Mouse (Mus musculus): ENCODE results near the gene Vil1. TPM values are rescaled to one million over a fixed set of nuclear protein-coding genes. Genes with fewer than 3 reads are reported as not detected.

Gene Vil1
- polyA plus RNA-seq, 1 experiment from 2014 or later: 0.23 TPM

DNA sequence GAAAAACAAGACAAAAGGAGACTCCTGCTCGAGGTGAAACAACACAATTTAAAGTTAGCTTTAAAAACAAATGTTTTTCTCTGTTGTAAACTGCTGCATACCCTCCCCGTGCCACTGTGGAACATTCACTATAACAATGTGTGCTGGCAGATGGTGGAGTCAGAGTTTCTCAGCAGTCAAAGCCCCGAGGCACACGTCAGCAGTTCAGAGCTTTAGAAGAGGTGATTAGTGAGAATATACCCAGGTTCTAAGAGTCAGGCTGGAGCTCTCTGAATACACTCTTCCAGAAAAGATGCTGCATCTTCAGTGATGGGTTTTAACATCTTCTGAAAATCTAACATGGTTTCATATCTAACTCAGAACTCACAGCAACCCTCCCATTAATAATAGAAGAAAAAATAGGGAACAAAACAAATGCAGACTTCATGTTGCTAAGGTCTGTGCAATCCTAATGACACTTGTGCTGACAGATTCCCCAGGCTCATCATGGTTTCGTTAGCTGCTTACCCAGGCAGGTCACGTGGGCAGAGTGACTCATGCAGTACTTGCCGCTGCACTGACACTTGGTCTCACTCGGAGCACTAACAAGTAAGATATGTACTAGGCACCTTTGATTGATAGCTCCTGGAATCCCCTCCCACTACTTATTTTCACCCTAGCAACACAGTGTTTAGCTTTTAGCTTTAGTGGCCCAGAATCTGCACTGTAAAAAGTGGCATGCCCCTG is 28.7 kb downstream of the Vil1 start:
- 59% methylated on average over 8 of the region's 8 CpGs for WGBS (ENCODE audit: insufficient replicate concordance)
- no peaks in the 10 kb centered on the region for H3K9me3 ChIP-seq (replicated peaks; ENCODE audit: control insufficient read depth, low read length)
- peak; percentile 61 for ATAC-seq (replicated peaks; ENCODE audit: insufficient number of reproducible peaks, low FRiP score, low TSS enrichment)

DNA sequence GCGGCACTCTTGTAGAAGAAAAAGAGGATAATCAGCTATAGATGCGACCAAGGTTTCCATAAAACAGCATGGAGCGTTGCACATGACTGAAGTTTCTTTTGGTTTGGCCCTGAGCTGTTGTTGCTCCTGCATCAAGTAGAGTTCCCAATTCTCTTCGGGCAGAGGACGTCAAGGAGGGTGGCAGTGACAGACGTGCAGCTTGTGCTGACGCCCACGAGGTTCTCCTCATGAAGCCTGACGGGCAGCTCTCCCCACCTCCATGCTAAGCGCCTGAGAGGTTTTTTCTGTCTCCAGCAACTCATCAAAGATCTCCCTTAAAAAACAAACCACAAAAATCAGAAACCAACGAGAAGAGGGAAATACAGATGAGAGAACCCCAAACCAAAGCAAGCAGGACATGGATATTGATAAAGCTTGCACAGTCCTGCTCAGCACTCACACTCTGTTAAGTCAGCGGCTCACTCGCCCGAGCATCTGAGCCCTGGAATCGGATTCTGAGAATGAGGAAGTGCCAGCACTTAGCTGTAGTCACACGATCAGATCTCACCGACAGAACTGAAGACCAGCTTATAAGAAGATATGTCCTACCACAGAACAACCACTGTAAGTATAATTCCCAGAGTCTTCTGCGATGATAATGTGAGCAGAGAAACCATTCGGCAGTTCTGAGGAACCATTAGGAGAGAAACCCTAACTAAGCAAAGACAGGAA is 30.1 kb downstream of the Vil1 start:
- Histone ChIP-seq H3K27ac (ENCODE audit: low read depth, low read length) (no peak overlapping the region), H3K9me3 (replicated peaks; ENCODE audit: control insufficient read depth, low read length) (no peaks in the 10 kb centered on the region), H3K9ac (ENCODE audit: low read depth, low read length) (no peak overlapping the region), H3K4me3 (ENCODE audit: low read depth, low read length) (no peak overlapping the region), H3K36me3 (ENCODE audit: control insufficient read depth, insufficient read depth, low read length) (peaks cover 19% of the 10 kb centered on the region), H3K4me1 (ENCODE audit: control insufficient read depth, insufficient read depth, low read length) (peaks cover 4% of the 10 kb centered on the region), H3K4me2 (no peak overlapping the region), H3K27me3 (ENCODE audit: control insufficient read depth, insufficient read depth, low read length) (no peaks in the 10 kb centered on the region)
- no peak for ATAC-seq (replicated peaks; ENCODE audit: insufficient number of reproducible peaks, low FRiP score, low TSS enrichment)
- 86% methylated on average over 19 of the region's 19 CpGs for WGBS (ENCODE audit: insufficient replicate concordance)

More for the DNA sequence above, 28.7 kb downstream of the Vil1 start:
- Histone ChIP-seq H3K27me3 (ENCODE audit: control insufficient read depth, insufficient read depth, low read length) (no peaks in the 10 kb centered on the region), H3K4me3 (ENCODE audit: low read depth, low read length) (no peak overlapping the region), H3K36me3 (ENCODE audit: control insufficient read depth, insufficient read depth, low read length) (peaks cover 17% of the 10 kb centered on the region), H3K4me1 (ENCODE audit: control insufficient read depth, insufficient read depth, low read length) (peaks cover 4% of the 10 kb centered on the region), H3K9ac (ENCODE audit: low read depth, low read length) (no peak overlapping the region), H3K4me2 (no peak overlapping the region; the same call in 1 of the 2 replicates), H3K27ac (ENCODE audit: low read depth, low read length) (peak overlapping the region; percentile 65)

DNA sequence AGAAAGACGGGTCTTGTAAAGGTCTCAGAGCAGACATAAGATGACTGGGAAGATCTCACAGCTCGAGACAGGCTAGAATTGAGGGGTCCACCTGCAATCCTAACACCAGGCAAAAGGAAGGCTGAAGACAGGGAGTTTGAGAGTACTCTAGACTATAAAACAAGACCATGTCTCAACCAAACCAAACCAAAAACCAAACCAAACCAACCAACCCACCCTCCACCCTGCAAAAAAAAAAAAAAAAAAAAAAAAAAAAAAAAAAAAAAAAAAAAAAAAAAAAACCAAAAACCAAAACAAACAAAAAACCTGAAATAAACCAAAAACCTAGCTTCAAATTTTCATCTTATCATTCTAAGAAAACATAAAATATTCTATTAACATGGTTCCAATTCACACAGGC is 35.4 kb downstream of the Vil1 start:
- Histone ChIP-seq H3K36me3 (ENCODE audit: control insufficient read depth, insufficient read depth, low read length) (peaks cover 11% of the 10 kb centered on the region), H3K9me3 (replicated peaks; ENCODE audit: control insufficient read depth, low read length) (no peaks in the 10 kb centered on the region), H3K4me2 (no peak overlapping the region), H3K9ac (ENCODE audit: low read depth, low read length) (no peak overlapping the region), H3K4me1 (ENCODE audit: control insufficient read depth, insufficient read depth, low read length) (no peaks in the 10 kb centered on the region), H3K27ac (ENCODE audit: low read depth, low read length) (no peak overlapping the region), H3K27me3 (ENCODE audit: control insufficient read depth, insufficient read depth, low read length) (no peaks in the 10 kb centered on the region), H3K4me3 (ENCODE audit: low read depth, low read length) (no peak overlapping the region)
- 93% methylated on average over 2 of the region's 2 CpGs for WGBS (ENCODE audit: insufficient replicate concordance)
- ATAC-seq (replicated peaks; ENCODE audit: insufficient number of reproducible peaks, low FRiP score, low TSS enrichment): no peak

DNA sequence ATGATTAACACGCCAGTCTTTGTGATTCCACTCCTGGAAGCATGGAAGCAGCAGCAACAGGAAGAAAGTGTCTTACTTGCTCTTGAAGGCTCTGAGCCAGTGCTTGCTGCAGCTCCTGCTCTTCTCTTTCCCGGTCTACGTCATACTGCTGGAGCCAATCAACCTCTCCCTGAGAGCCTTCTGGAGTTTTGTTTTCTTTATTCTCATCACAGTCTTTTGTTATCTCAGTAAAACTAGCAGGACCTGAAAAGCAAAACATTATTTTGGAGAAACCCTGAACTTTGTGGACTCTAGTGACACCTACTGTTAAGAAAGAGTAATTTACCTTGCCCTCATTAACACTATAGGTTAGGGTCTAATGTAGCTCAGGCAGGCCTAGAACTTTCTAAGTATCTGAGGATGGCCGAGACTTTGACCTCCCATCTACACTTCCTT is 43.5 kb downstream of the Vil1 start:
- no peaks in the 10 kb centered on the region for H3K4me1 ChIP-seq (ENCODE audit: control insufficient read depth, insufficient read depth, low read length)
- 45% methylated on average over 4 of the region's 4 CpGs for WGBS (ENCODE audit: insufficient replicate concordance)
- peaks cover 20% of the 10 kb centered on the region for H3K36me3 ChIP-seq (ENCODE audit: control insufficient read depth, insufficient read depth, low read length)
- ATAC-seq (replicated peaks; ENCODE audit: insufficient number of reproducible peaks, low FRiP score, low TSS enrichment): no peak
- H3K27me3 ChIP-seq (ENCODE audit: control insufficient read depth, insufficient read depth, low read length): no peaks in the 10 kb centered on the region
- no peaks in the 10 kb centered on the region for H3K9me3 ChIP-seq (replicated peaks; ENCODE audit: control insufficient read depth, low read length)
- H3K27ac ChIP-seq (ENCODE audit: low read depth, low read length): no peak overlapping the region
- H3K4me2 ChIP-seq: no peak overlapping the region
- H3K4me3 ChIP-seq (ENCODE audit: low read depth, low read length): no peak overlapping the region
- no peak overlapping the region for H3K9ac ChIP-seq (ENCODE audit: low read depth, low read length)

DNA sequence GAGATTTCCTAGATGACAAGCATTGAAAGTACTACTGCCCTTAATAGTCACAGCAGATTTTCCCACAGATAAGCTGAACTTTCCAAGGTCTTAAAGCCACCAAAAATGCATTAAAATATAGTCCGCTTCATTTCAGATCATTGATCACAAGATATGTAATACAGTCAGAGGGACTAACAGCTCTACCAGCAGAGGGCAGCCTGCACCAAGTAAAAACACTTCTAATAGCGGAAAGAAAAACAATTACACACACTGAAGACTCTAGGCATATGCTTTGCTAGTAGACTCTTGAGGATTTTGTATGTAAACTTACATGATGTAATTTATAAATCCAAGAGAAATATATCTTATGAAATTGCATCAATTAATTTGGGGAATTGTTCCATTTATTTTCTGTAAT is 51.1 kb downstream of the Vil1 start:
- Histone ChIP-seq H3K9ac (ENCODE audit: low read depth, low read length) (no peak overlapping the region), H3K27me3 (ENCODE audit: control insufficient read depth, insufficient read depth, low read length) (no peaks in the 10 kb centered on the region), H3K4me1 (ENCODE audit: control insufficient read depth, insufficient read depth, low read length) (no peaks in the 10 kb centered on the region), H3K9me3 (replicated peaks; ENCODE audit: control insufficient read depth, low read length) (no peaks in the 10 kb centered on the region), H3K4me3 (ENCODE audit: low read depth, low read length) (no peak overlapping the region), H3K4me2 (no peak overlapping the region), H3K36me3 (ENCODE audit: control insufficient read depth, insufficient read depth, low read length) (peaks cover 10% of the 10 kb centered on the region), H3K27ac (ENCODE audit: low read depth, low read length) (no peak overlapping the region)
- 76% methylated on average over 2 of the region's 2 CpGs for WGBS (ENCODE audit: insufficient replicate concordance)
- no peak for ATAC-seq (replicated peaks; ENCODE audit: insufficient number of reproducible peaks, low FRiP score, low TSS enrichment)

MicroRNA genes within 50 kb of the gene (microRNA counts, 519-probe panel; counts per million panel counts)
- 5,026 counts per million, percentile 50 among the panel's probes with 10 or more counts for microRNA mmu-miR-26b

Small RNAs within 50 kb of the gene (microRNA-seq; reads per million reads assigned to microRNA genes)
- gene Mir26b (ENCODE audit: borderline number of aligned reads): 31,447 reads per million, percentile 99 among the genes with 10 or more reads in this experiment

Other genes with a start within 250 kb of the Vil1 start
- not detected in 2 replicates for gene Cxcr1, start 214.7 kb upstream of the Vil1 start, polyA plus RNA-seq (2014; fragmentation: Nextera tagmentation; extraction: Ambion mirVana)
- gene Arpc2, start 173.3 kb upstream of the Vil1 start, polyA plus RNA-seq (2014; fragmentation: Nextera tagmentation; extraction: Ambion mirVana): 387 and 411 TPM in 2 replicates
- gene Gpbar1, start 130.8 kb upstream of the Vil1 start, polyA plus RNA-seq (2014; fragmentation: Nextera tagmentation; extraction: Ambion mirVana): 0.83 and 1.0 TPM in 2 replicates
- 173 and 193 TPM in 2 replicates for gene Aamp, start 124.6 kb upstream of the Vil1 start, polyA plus RNA-seq (2014; fragmentation: Nextera tagmentation; extraction: Ambion mirVana)
- 225 and 231 TPM in 2 replicates for gene Pnkd, start 124.4 kb upstream of the Vil1 start, polyA plus RNA-seq (2014; fragmentation: Nextera tagmentation; extraction: Ambion mirVana)
- 29.2 and 37.1 TPM in 2 replicates for gene Tmbim1, start 103.8 kb upstream of the Vil1 start, polyA plus RNA-seq (2014; fragmentation: Nextera tagmentation; extraction: Ambion mirVana)
- 0.17 and 0.59 TPM in 2 replicates for gene Catip, start 47.3 kb upstream of the Vil1 start, polyA plus RNA-seq (2014; fragmentation: Nextera tagmentation; extraction: Ambion mirVana)
- gene Slc11a1, start 34.2 kb upstream of the Vil1 start, polyA plus RNA-seq (2014; fragmentation: Nextera tagmentation; extraction: Ambion mirVana): 1.1 TPM in 2 replicates
- 59.6 and 63.8 TPM in 2 replicates for gene Ctdsp1, start 17.9 kb upstream of the Vil1 start, polyA plus RNA-seq (2014; fragmentation: Nextera tagmentation; extraction: Ambion mirVana)
- 41.4 and 48.7 TPM in 2 replicates for gene Cnot9, start 96.7 kb downstream of the Vil1 start, polyA plus RNA-seq (2014; fragmentation: Nextera tagmentation; extraction: Ambion mirVana)
- 0.17 and 0.46 TPM in 2 replicates for gene Plcd4, start 133.5 kb downstream of the Vil1 start, polyA plus RNA-seq (2014; fragmentation: Nextera tagmentation; extraction: Ambion mirVana)
- 24.1 and 27.5 TPM in 2 replicates for gene Usp37, start 134.9 kb downstream of the Vil1 start, polyA plus RNA-seq (2014; fragmentation: Nextera tagmentation; extraction: Ambion mirVana)
- gene Zfp142, start 178.9 kb downstream of the Vil1 start, polyA plus RNA-seq (2014; fragmentation: Nextera tagmentation; extraction: Ambion mirVana): 5.7 and 6.6 TPM in 2 replicates
- 22.0 and 26.7 TPM in 2 replicates for gene Bcs1l, start 178.9 kb downstream of the Vil1 start, polyA plus RNA-seq (2014; fragmentation: Nextera tagmentation; extraction: Ambion mirVana)
- gene Rnf25, start 192.0 kb downstream of the Vil1 start, polyA plus RNA-seq (2014; fragmentation: Nextera tagmentation; extraction: Ambion mirVana): 6.0 and 6.1 TPM in 2 replicates
- 4.3 and 4.6 TPM in 2 replicates for gene Stk36, start 192.1 kb downstream of the Vil1 start, polyA plus RNA-seq (2014; fragmentation: Nextera tagmentation; extraction: Ambion mirVana)

Measured in heart, embryonic 11.5 days (tissue).